Mouse (Mus musculus) right cerebral cortex, adult 2 months (tissue): Measurements from ENCODE around the gene Caskin2.
"Not testable (repeated sequence)": the region's sequence is repeated elsewhere in the genome, so short reads cannot be mapped to it uniquely, and the experiment has no call there.

Experiments
- DNase-seq, 2 experiments: peaks; one replicate each; pipeline ENCODE4 v3.0.0; 2021 to 2022; ENCODE audit warnings: low spot score in 2 of 2

Caskin2 gene

GRCm38 (mm10) chr11:115813507-115814296 is at the start of gene Caskin2:
Gene Caskin2, minus strand, starts transcription at chr11:115813639.
- DNase-seq: peak; percentile 87

GRCm38 (mm10) chr11:115859143-115859945 is 45.9 kb upstream of the Caskin2 start:
- peak; percentile 40 to 41 for DNase-seq

- DNase-seq: no peak
Measured at GRCm38 (mm10) chr11:115858354-115858753, 44.9 kb upstream of the Caskin2 start, which contains the start of gene Myo15b. Gene Myo15b, plus strand, starts transcription at chr11:115858406.

GRCm38 (mm10) chr11:115857936-115858335 is 44.5 kb upstream of the Caskin2 start:
- DNase-seq: no peak

- not testable (repeated sequence) for DNase-seq
Measured at GRCm38 (mm10) chr11:115857146-115857545, 43.7 kb upstream of the Caskin2 start.

- DNase-seq: peak; percentile 14 to 35
Measured at GRCm38 (mm10) chr11:115854674-115855073, 41.2 kb upstream of the Caskin2 start.

GRCm38 (mm10) chr11:115845819-115846218 is 32.4 kb upstream of the Caskin2 start:
- DNase-seq: no peak

GRCm38 (mm10) chr11:115844240-115844639 is 30.8 kb upstream of the Caskin2 start:
- DNase-seq: no peak

GRCm38 (mm10) chr11:115843891-115844239 is 30.4 kb upstream of the Caskin2 start:
- DNase-seq: no peak

- DNase-seq: no peak
Measured at GRCm38 (mm10) chr11:115843141-115843890, 29.9 kb upstream of the Caskin2 start.

- no peak for DNase-seq
Measured at GRCm38 (mm10) chr11:115841961-115842550, 28.6 kb upstream of the Caskin2 start.

GRCm38 (mm10) chr11:115841044-115841443 is 27.6 kb upstream of the Caskin2 start:
- DNase-seq: no peak

- no peak for DNase-seq
Measured at GRCm38 (mm10) chr11:115839732-115840131, 26.3 kb upstream of the Caskin2 start.

- DNase-seq: no peak
Measured at GRCm38 (mm10) chr11:115838895-115839311, 25.5 kb upstream of the Caskin2 start.

- DNase-seq: no peak
Measured at GRCm38 (mm10) chr11:115837606-115838345, 24.3 kb upstream of the Caskin2 start.

GRCm38 (mm10) chr11:115836656-115837395 is 23.4 kb upstream of the Caskin2 start:
- DNase-seq: no peak

GRCm38 (mm10) chr11:115834033-115834432 is 20.6 kb upstream of the Caskin2 start:
- DNase-seq: no peak

GRCm38 (mm10) chr11:115833021-115833513 is 19.6 kb upstream of the Caskin2 start:
- no peak for DNase-seq

- DNase-seq: no peak
Measured at GRCm38 (mm10) chr11:115832523-115832922, 19.1 kb upstream of the Caskin2 start.

GRCm38 (mm10) chr11:115832064-115832463 is 18.6 kb upstream of the Caskin2 start:
- DNase-seq: no peak
